ENCODE assay signal across 2 mouse cellular contexts in the genomic region with DNA sequence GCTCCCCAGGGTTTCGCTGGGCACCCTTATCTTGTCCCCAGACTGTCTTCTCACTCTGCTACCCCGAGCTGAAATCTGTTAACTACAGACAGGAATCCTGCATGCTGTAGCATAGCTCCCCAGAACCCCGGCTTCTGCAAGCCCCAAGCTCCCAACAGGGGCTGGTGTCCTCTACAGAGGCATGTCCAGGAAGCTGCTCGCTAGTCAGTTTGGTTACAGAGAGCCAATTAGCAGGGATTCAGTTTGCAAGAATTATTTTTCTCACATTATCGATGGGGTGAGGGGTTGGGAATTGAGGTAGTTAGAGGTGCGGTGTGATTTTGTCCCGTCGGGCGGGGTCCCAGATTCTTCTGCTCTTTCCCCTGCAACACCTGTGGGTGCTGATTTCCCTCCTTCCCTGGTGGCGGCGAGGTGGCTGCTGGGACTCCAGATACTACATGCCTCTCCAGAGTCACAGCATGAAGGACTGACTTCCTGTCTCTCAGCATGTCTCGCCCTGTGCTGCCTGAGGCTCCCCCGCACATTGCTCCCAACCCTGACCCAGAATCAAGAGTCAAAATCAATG.
TF ChIP-seq lines count a peak whose summit lies in the region.

No protein-coding gene starts in this region.

TF ChIP-seq in C2C12, 6 proteins besides CTCF, POLR2A, EP300 and RAD21 (continued from another document):
- no peak for TF ChIP-seq MYOD1 (IDR thresholded peaks at IDR 0.05; ENCODE audit: control insufficient read depth, insufficient read length, low read depth)
- no peak for TF ChIP-seq MAX (IDR thresholded peaks at IDR 0.05)
- no peak for TF ChIP-seq MYOG (IDR thresholded peaks at IDR 0.05; ENCODE audit: control insufficient read depth, extremely low read depth, insufficient read length)

TF ChIP-seq in CH12.LX, 34 proteins besides CTCF, POLR2A, EP300 and RAD21 (continued from another document):
- TF ChIP-seq KAT2A (IDR thresholded peaks at IDR 0.05; ENCODE audit: insufficient replicate concordance, low read length), result no peak
